Mouse (Mus musculus): ENCODE results near the gene Etv6. TPM values are rescaled to one million over a fixed set of nuclear protein-coding genes. Genes with fewer than 3 reads are reported as not detected.

Etv6 gene
- polyA plus RNA-seq, 1 experiment: 20.9 TPM

GRCm38 (mm10) chr6:134127996-134128395, 92.5 kb downstream of the Etv6 start:
- WGBS: 95% methylated on average over 6 of the region's 6 CpGs
- no peak for TF ChIP-seq CTCF (IDR thresholded peaks at IDR 0.05; ENCODE audit: insufficient read depth, low read length)
- no peak for TF ChIP-seq POLR2A (IDR thresholded peaks at IDR 0.05; ENCODE audit: borderline replicate concordance, extremely low read depth, low read depth, low read length)
- Histone ChIP-seq H3K4me3 (replicated peaks; ENCODE audit: extremely low read depth, low read depth, low read length) (no peak overlapping the region), H3K4me1 (ENCODE audit: control insufficient read depth, insufficient read depth, low read length) (peaks cover 11% of the 10 kb centered on the region)
- no peak for DNase-seq

DNA sequence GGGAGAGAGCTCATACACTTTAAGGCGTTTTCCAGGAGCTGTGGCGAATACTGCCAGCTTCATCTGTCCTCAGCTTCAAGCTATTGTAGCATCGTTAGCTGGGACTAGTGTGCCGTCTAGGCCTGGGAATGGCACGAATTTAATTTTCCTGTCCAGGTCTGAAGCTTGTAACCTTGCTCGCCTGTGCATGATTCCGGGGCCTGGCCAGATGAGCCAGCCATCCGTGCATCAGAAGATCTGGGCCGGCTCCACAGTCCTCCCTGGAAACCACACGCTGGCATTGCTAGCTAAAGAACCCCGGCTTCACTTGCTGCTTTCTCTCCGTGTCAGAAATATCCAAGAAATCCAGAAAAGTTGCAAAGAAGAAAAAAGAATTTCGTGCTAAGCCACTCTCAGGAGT, 93.1 kb downstream of the Etv6 start:
- no peak for DNase-seq

DNA sequence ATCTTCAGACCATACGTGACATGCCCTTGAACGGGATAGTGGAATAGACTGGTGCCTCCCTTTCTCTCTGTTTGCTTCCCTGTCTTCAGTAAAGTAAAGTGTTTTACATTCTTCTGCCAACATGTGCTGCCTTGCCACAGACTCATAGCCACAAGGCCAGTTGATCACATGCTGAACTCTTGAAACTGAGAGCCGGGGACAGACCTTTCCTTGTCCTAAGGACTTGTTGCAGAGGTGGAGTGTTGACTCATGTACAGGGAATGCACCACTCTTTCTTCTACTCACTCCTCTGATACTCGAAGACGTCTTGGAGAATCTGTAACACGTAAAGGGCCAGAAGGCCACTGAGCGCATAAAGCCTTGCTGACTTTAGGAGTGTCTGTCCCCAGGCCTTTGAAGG, 94.3 kb downstream of the Etv6 start:
- TF ChIP-seq CTCF (IDR thresholded peaks at IDR 0.05; ENCODE audit: insufficient read depth, low read length) (no peak), POLR2A (IDR thresholded peaks at IDR 0.05; ENCODE audit: borderline replicate concordance, extremely low read depth, low read depth, low read length) (no peak)
- DNase-seq: peak; percentile 51
- H3K4me3 ChIP-seq (replicated peaks; ENCODE audit: extremely low read depth, low read depth, low read length): no peak overlapping the region
- WGBS: 61% methylated on average over 7 of the region's 7 CpGs
- peaks cover 11% of the 10 kb centered on the region for H3K4me1 ChIP-seq (ENCODE audit: control insufficient read depth, insufficient read depth, low read length)

More for the DNA sequence above, 93.1 kb downstream of the Etv6 start:
- TF ChIP-seq POLR2A (IDR thresholded peaks at IDR 0.05; ENCODE audit: borderline replicate concordance, extremely low read depth, low read depth, low read length): no peak
- no peak for TF ChIP-seq CTCF (IDR thresholded peaks at IDR 0.05; ENCODE audit: insufficient read depth, low read length)
- peaks cover 11% of the 10 kb centered on the region for H3K4me1 ChIP-seq (ENCODE audit: control insufficient read depth, insufficient read depth, low read length)
- no peak overlapping the region for H3K4me3 ChIP-seq (replicated peaks; ENCODE audit: extremely low read depth, low read depth, low read length)
- 96% methylated on average over 13 of the region's 13 CpGs for WGBS

DNA sequence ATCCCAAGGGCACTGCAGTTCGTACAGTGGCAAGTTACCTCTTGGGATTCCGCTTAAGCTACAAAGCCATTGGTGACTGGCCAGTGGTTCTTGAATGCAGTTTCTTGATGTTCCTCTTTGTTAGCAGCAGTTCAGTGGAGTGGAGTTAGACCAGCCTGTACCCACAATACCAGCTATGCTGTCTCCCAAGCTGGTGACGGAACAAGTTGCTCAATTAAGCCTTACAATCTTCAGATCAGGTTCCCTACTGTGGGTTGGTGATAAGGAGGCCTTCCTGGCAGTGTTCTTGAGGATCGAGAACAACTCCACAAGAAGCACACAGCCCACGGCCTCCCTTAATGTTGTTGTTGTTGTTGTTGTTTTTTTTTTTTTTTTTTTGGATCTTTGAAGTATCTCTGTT, 95.3 kb downstream of the Etv6 start:
- 84% methylated on average over 5 of the region's 5 CpGs for WGBS
- no peak for TF ChIP-seq POLR2A (IDR thresholded peaks at IDR 0.05; ENCODE audit: borderline replicate concordance, extremely low read depth, low read depth, low read length)
- no peak for TF ChIP-seq CTCF (IDR thresholded peaks at IDR 0.05; ENCODE audit: insufficient read depth, low read length)
- no peak for DNase-seq
- no peak overlapping the region for H3K4me3 ChIP-seq (replicated peaks; ENCODE audit: extremely low read depth, low read depth, low read length)
- peaks cover 4% of the 10 kb centered on the region for H3K4me1 ChIP-seq (ENCODE audit: control insufficient read depth, insufficient read depth, low read length)

DNA sequence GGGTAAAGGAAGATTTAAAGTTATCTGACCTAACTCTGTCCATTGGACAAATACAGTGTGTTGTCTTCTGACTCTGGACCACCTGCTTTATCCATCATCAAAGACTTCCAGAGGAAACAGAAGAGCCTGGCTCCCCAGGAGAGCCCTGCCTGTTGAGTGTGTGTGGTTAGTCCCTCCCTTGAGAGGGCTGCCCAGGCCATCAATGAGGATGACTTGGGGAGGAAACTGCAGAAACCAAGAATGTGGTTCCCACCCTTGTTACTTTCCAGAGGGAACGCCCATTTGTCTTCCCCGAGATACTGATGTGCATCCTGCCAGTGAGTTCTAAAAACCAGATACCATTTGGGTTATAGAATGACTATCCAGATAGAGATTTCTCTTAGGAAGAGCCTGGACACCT, 96.1 kb downstream of the Etv6 start:
- Histone ChIP-seq H3K4me3 (replicated peaks; ENCODE audit: extremely low read depth, low read depth, low read length) (no peak overlapping the region), H3K4me1 (ENCODE audit: control insufficient read depth, insufficient read depth, low read length) (peaks cover 4% of the 10 kb centered on the region)
- no peak for TF ChIP-seq POLR2A (IDR thresholded peaks at IDR 0.05; ENCODE audit: borderline replicate concordance, extremely low read depth, low read depth, low read length)
- TF ChIP-seq CTCF (IDR thresholded peaks at IDR 0.05; ENCODE audit: insufficient read depth, low read length): no peak
- 58% methylated on average over 2 of the region's 2 CpGs for WGBS
- DNase-seq: no peak

- DNase-seq: no peak
- no peak overlapping the region for H3K4me3 ChIP-seq (replicated peaks; ENCODE audit: extremely low read depth, low read depth, low read length)
- peaks cover 4% of the 10 kb centered on the region for H3K4me1 ChIP-seq (ENCODE audit: control insufficient read depth, insufficient read depth, low read length)
- 56% methylated on average over 4 of the region's 4 CpGs for WGBS
- TF ChIP-seq POLR2A (IDR thresholded peaks at IDR 0.05; ENCODE audit: borderline replicate concordance, extremely low read depth, low read depth, low read length) (no peak), CTCF (IDR thresholded peaks at IDR 0.05; ENCODE audit: insufficient read depth, low read length) (no peak)
Observed at GRCm38 (mm10) chr6:134133756-134134155, 98.3 kb downstream of the Etv6 start.

GRCm38 (mm10) chr6:134134821-134135323, 99.4 kb downstream of the Etv6 start:
- WGBS: 82% methylated on average over 9 of the region's 9 CpGs
- peaks cover 1% of the 10 kb centered on the region for H3K4me1 ChIP-seq (ENCODE audit: control insufficient read depth, insufficient read depth, low read length)
- no peak overlapping the region for H3K4me3 ChIP-seq (replicated peaks; ENCODE audit: extremely low read depth, low read depth, low read length)
- no peak for TF ChIP-seq CTCF (IDR thresholded peaks at IDR 0.05; ENCODE audit: insufficient read depth, low read length)
- no peak for TF ChIP-seq POLR2A (IDR thresholded peaks at IDR 0.05; ENCODE audit: borderline replicate concordance, extremely low read depth, low read depth, low read length)
- DNase-seq: no peak

DNA sequence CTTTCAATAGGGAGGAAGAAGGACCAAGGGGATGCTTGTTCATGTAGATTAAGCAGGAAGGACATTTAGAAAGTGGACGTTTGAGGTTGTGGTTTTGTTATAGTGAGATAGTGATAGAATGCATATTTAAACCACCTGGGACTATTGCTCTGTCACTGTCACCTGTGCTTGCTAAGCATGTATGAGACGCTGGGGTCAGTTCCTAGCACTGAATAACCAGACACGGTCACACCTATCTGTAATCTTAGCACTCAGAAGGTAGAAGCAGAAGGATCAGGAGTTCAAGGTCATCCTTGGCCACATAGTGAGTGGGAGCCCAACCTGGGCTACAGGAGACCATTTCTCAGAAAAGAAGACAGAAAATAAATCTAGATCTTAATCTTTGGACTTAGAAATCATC, 100.8 kb downstream of the Etv6 start:
- no peak overlapping the region for H3K4me3 ChIP-seq (replicated peaks; ENCODE audit: extremely low read depth, low read depth, low read length)
- TF ChIP-seq POLR2A (IDR thresholded peaks at IDR 0.05; ENCODE audit: borderline replicate concordance, extremely low read depth, low read depth, low read length) (no peak), CTCF (IDR thresholded peaks at IDR 0.05; ENCODE audit: insufficient read depth, low read length) (no peak)
- peaks cover under 1% of the 10 kb centered on the region; the same call in 1 of the 2 replicates for H3K4me1 ChIP-seq (ENCODE audit: control insufficient read depth, insufficient read depth, low read length)
- no peak for DNase-seq
- 77% methylated on average over 3 of the region's 3 CpGs for WGBS

DNA sequence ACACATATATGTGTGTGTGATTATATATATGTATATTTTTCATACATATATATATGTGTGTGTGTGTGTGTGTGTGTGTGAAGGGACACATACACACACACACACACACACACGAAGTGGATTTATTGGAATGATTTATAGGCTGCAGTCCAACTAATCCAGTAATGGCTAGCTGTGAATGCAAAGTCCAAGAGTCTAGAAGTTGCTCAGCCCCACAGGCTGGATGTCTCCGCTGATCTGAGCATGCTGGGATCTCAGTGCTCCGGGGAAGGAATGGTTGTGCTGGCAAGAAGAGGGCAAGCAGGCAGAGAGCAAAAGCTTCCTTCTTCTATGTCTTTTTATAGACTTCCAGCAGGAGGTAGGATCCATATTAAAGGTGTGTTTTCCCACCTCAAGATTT, 103.9 kb downstream of the Etv6 start:
- no peak overlapping the region for H3K4me3 ChIP-seq (replicated peaks; ENCODE audit: extremely low read depth, low read depth, low read length)
- peaks cover 12% of the 10 kb centered on the region for H3K4me1 ChIP-seq (ENCODE audit: control insufficient read depth, insufficient read depth, low read length)
- 79% methylated on average over 3 of the region's 3 CpGs for WGBS
- DNase-seq: no peak
- TF ChIP-seq POLR2A (IDR thresholded peaks at IDR 0.05; ENCODE audit: borderline replicate concordance, extremely low read depth, low read depth, low read length) (no peak), CTCF (IDR thresholded peaks at IDR 0.05; ENCODE audit: insufficient read depth, low read length) (no peak)

- peaks cover 12% of the 10 kb centered on the region for H3K4me1 ChIP-seq (ENCODE audit: control insufficient read depth, insufficient read depth, low read length)
- 70% methylated on average over 16 of the region's 16 CpGs for WGBS
- no peak for DNase-seq
- TF ChIP-seq CTCF (IDR thresholded peaks at IDR 0.05; ENCODE audit: insufficient read depth, low read length) (no peak), POLR2A (IDR thresholded peaks at IDR 0.05; ENCODE audit: borderline replicate concordance, extremely low read depth, low read depth, low read length) (no peak)
- no peak overlapping the region for H3K4me3 ChIP-seq (replicated peaks; ENCODE audit: extremely low read depth, low read depth, low read length)
Observed at GRCm38 (mm10) chr6:134140718-134141615, 105.5 kb downstream of the Etv6 start.
